Mouse (Mus musculus) ES-E14 (cell line): ENCODE data around the gene Cd3eap. TPM values are rescaled to one million over a fixed set of nuclear protein-coding genes. Genes with fewer than 3 reads are reported as not detected.
A peak's percentile ranks its signal among the peaks of the same experiment; 100 is the strongest.

Experiments used
- DNase-seq: peaks from one replicate; pipeline ENCODE4 v3.0.0-alpha.2; 2013; ENCODE audit warnings: low read depth, low spot score
- H3K27ac ChIP-seq: 2 replicates; pipeline ENCODE4 v1.5.1; 2012; ENCODE audit warnings: low read depth, mild to moderate bottlenecking, low read length, moderate library complexity, mixed read lengths; ENCODE audit not compliant: poor library complexity, insufficient read depth, severe bottlenecking
- H3K36me3 ChIP-seq: 2 replicates; pipeline ENCODE4 v1.6.1; 2012; ENCODE audit warnings: mild to moderate bottlenecking, low read length, moderate library complexity, mixed read lengths; ENCODE audit not compliant: control insufficient read depth, poor library complexity, insufficient read depth, severe bottlenecking
- H3K4me1 ChIP-seq, 2 experiments: fragments of 150-350 bp in 1 of 2; sonication (generic) in 1 of 2; 2 replicates each; pipeline ENCODE4 v1.6.1; 2012; ENCODE audit warnings: low read length in 2 of 2, mild to moderate bottlenecking in 1 of 2, mixed read lengths in 1 of 2; ENCODE audit not compliant: control insufficient read depth in 2 of 2, insufficient read depth in 2 of 2, poor library complexity in 1 of 2
- H3K4me3 ChIP-seq, 2 experiments: fragments of 150-350 bp in 1 of 2; sonication (generic) in 1 of 2; 2 replicates each; pipeline ENCODE4 v1.5.1; 2012; ENCODE audit warnings: low read length in 2 of 2, low read depth in 1 of 2, mild to moderate bottlenecking in 1 of 2, mixed read lengths in 1 of 2; ENCODE audit not compliant: insufficient read depth in 1 of 2, poor library complexity in 1 of 2, severe bottlenecking in 1 of 2
- H3K9ac ChIP-seq: 2 replicates; pipeline ENCODE4 v1.6.1; 2012; ENCODE audit warnings: low read depth, mild to moderate bottlenecking, low read length, mixed read lengths; ENCODE audit not compliant: poor library complexity, insufficient read depth, severe bottlenecking
- H3K9me3 ChIP-seq: fragments of 150-350 bp; sonication (generic); 2 replicates; pipeline ENCODE4 v1.6.1; 2012; ENCODE audit warnings: low read depth, mild to moderate bottlenecking, low read length; ENCODE audit not compliant: control insufficient read depth, insufficient read depth
- CHD2 ChIP-seq: IDR thresholded peaks from 2 replicates; pipeline ENCODE4 v1.6.1; 2014; ENCODE audit warnings: mild to moderate bottlenecking, low read depth, low read length, inconsistent platforms
- HCFC1 ChIP-seq: IDR thresholded peaks from 2 replicates; pipeline ENCODE4 v1.6.1; 2012; ENCODE audit warnings: low read length, inconsistent platforms, borderline replicate concordance; ENCODE audit not compliant: insufficient read depth
- MAFK ChIP-seq: IDR thresholded peaks from 2 replicates; pipeline ENCODE4 v1.6.1; 2014; ENCODE audit warnings: mild to moderate bottlenecking, low read depth, low read length, inconsistent platforms; ENCODE audit not compliant: insufficient read depth
- ZC3H11A ChIP-seq: IDR thresholded peaks from 2 replicates; pipeline ENCODE4 v1.6.1; 2012; ENCODE audit warnings: low read depth, mild to moderate bottlenecking, inconsistent platforms, low read length, borderline replicate concordance
- ZNF384 ChIP-seq: IDR thresholded peaks from 2 replicates; pipeline ENCODE4 v1.6.1; 2012; ENCODE audit warnings: low read depth, low read length, inconsistent platforms
- in situ Hi-C, 2 experiments: fragments of 600-800 bp; cut with MboI; formaldehyde crosslinking; loops; one replicate each; pipeline ENCODE4 v1.15.1; 2025; ENCODE audit warnings: low sequenced_read_pairs in 2 of 2, inconsistent platforms in 1 of 2; ENCODE audit not compliant: unreplicated experiment in 2 of 2
- total RNA-seq: library from RNA; depleted of rRNA; stranded (reverse); fragments of 300-350 nt; gene quantifications from 2 replicates; pipeline ENCODE4 v1.2.3, GENCODE M21; 2012

Gene Cd3eap
- total RNA-seq, 1 experiment, result 26.7 TPM

DNA sequence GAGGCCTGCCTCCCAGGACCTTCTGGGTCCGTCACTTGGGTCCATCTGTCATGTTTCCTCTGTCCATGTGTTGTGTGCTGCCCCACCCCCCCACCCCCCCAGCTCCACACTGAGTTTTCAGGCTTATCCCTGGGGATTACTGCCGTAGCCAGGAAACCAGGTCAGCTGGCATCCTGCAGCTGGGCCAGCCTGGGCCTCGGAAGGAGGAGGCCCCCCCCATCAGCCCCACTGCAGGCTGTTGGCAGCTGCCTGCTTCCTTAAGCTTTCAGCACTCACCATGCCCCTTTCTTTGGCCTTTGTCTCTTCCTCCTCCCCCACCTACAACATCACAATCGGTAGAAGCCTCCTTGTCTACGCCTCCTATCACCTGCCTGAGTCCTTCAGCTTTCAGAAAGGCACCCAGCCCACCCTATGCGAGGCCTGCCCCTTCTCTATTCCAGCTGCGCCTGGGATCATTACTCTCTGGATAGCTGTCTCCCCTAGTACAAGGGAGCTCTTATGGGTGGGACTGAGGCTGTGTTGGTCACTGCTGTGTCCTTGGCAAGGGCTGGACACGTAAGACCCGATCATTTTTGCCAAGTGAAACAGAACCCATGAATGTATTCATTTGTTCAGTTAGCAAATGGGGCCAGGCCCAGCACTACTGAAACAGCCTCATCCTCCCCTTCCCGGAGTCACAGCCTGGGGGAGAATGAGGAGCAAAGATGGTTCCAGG is 29.6 kb upstream of the Cd3eap start:
- H3K36me3 ChIP-seq, result peaks cover 74% of the 10 kb centered on the region
- H3K4me1 ChIP-seq, result peaks cover 0 to 2% of the 10 kb centered on the region in 2 experiments; a peak in 1 of 4 replicates
- no peak for DNase-seq
- H3K4me3 ChIP-seq, result no peak overlapping the region
- no peak overlapping the region for H3K9ac ChIP-seq
- TF ChIP-seq MAFK, result no peak
- no peak for TF ChIP-seq HCFC1
- TF ChIP-seq ZNF384, result no peak
- no peak for TF ChIP-seq ZC3H11A
- in situ Hi-C loops, result no loop called here
- no peak overlapping the region for H3K27ac ChIP-seq
- H3K9me3 ChIP-seq, result no peaks in the 10 kb centered on the region

DNA sequence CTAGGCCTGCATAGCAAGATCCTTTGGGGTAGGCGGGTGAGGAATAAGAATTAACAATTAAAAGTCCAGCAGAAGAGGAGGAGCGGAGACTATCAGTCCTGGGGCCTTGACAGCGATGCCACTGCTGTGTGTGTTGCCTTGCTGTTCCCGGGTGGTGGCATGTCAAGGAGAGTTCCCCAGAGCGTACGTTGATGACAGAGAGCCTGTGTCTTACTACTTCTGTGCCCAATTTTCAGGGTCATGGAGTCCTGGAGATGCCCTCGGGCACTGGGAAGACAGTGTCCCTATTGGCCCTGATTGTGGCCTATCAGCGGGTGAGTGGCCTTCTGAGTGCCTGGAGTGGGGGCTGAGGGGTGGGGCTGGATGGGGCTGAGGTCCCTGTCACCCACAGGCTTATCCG is 24.4 kb upstream of the Cd3eap start:
- no peak for DNase-seq
- H3K9me3 ChIP-seq, result no peaks in the 10 kb centered on the region
- no peak overlapping the region for H3K4me3 ChIP-seq
- in situ Hi-C loops, result no loop called here
- peaks cover 0 to 2% of the 10 kb centered on the region in 2 experiments; a peak in 1 of 4 replicates for H3K4me1 ChIP-seq
- TF ChIP-seq ZC3H11A (no peak), ZNF384 (no peak), CHD2 (no peak), HCFC1 (no peak), MAFK (no peak)
- peaks cover 37% of the 10 kb centered on the region for H3K36me3 ChIP-seq
- no peak overlapping the region for H3K9ac ChIP-seq
- no peak overlapping the region for H3K27ac ChIP-seq

GRCm38 (mm10) chr7:19382166-19382541 is 22.9 kb upstream of the Cd3eap start:
- Histone ChIP-seq H3K4me3 (peak overlapping the region; percentile 87 to 91), H3K9me3 (no peaks in the 10 kb centered on the region), H3K9ac (peak overlapping the region; percentile 90), H3K4me1 (peaks cover 0 to 2% of the 10 kb centered on the region in 2 experiments; a peak in 1 of 4 replicates), H3K36me3 (peaks cover 25% of the 10 kb centered on the region), H3K27ac (no peak overlapping the region)
- no peak for TF ChIP-seq CHD2
- TF ChIP-seq HCFC1, result no peak
- TF ChIP-seq ZC3H11A, result no peak
- no peak for TF ChIP-seq MAFK
- no peak for TF ChIP-seq ZNF384
- in situ Hi-C loops, result no loop called here
- DNase-seq, result no peak

GRCm38 (mm10) chr7:19381377-19382165 is 22.3 kb upstream of the Cd3eap start, which contains the start of gene Ercc2:
Gene Ercc2, plus strand, starts transcription at chr7:19382010.
- DNase-seq, result peak; percentile 100
- Histone ChIP-seq H3K9me3 (no peaks in the 10 kb centered on the region), H3K4me1 (no peaks in the 10 kb centered on the region), H3K36me3 (peaks cover 19% of the 10 kb centered on the region), H3K27ac (no peak within 1 kb of the TSS), H3K9ac (peak within 1 kb of the TSS; percentile 90), H3K4me3 (peak within 1 kb of the TSS; percentile 87 to 91)
- no peak for TF ChIP-seq ZC3H11A
- TF ChIP-seq HCFC1, result peak; percentile 84
- TF ChIP-seq MAFK, result no peak
- no peak for TF ChIP-seq ZNF384
- 0 out of 2 replicates have a peak, but pooled peaks have one; percentile 10 for TF ChIP-seq CHD2
- in situ Hi-C loops, result no loop called here
